Mouse (Mus musculus): ENCODE results near the gene Ube2cbp. TPM values are rescaled to one million over a fixed set of nuclear protein-coding genes. Genes with fewer than 3 reads are reported as not detected.

The Ube2cbp gene
- polyA plus RNA-seq, 1 experiment from 2014 or later = 6.4 TPM

GRCm38 (mm10) chr9:86395785-86396184 lies 69.0 kb downstream of the Ube2cbp start:
- no peak overlapping the region for H3K27ac ChIP-seq
- 82% methylated on average over 6 of the region's 6 CpGs for WGBS
- H3K4me1 ChIP-seq = no peaks in the 10 kb centered on the region
- H3K9me3 ChIP-seq (replicated peaks) = no peaks in the 10 kb centered on the region
- no peak for ATAC-seq (ENCODE audit: low FRiP score)
- no peak overlapping the region for H3K9ac ChIP-seq
- H3K36me3 ChIP-seq = no peaks in the 10 kb centered on the region
- no peak overlapping the region for H3K4me3 ChIP-seq
- no peak overlapping the region for H3K4me2 ChIP-seq (replicated peaks)
- H3K27me3 ChIP-seq = no peaks in the 10 kb centered on the region

- no peaks in the 10 kb centered on the region for H3K9me3 ChIP-seq (replicated peaks)
These were observed 69.7 kb downstream of the Ube2cbp start for GRCm38 (mm10) chr9:86395012-86395411.

GRCm38 (mm10) chr9:86393586-86394272 lies 71.0 kb downstream of the Ube2cbp start:
- WGBS = 72% methylated on average over 8 of the region's 8 CpGs
- no peak for ATAC-seq (ENCODE audit: low FRiP score)
- Histone ChIP-seq H3K4me3 (no peak overlapping the region), H3K27ac (no peak overlapping the region), H3K36me3 (no peaks in the 10 kb centered on the region), H3K4me1 (no peaks in the 10 kb centered on the region), H3K9ac (no peak overlapping the region), H3K9me3 (replicated peaks) (no peaks in the 10 kb centered on the region), H3K4me2 (replicated peaks) (no peak overlapping the region), H3K27me3 (no peaks in the 10 kb centered on the region)

More at GRCm38 (mm10) chr9:86395012-86395411, 69.7 kb downstream of the Ube2cbp start:
- WGBS = 96% methylated on average over 1 of the region's 1 CpGs
- Histone ChIP-seq H3K9ac (no peak overlapping the region), H3K4me2 (replicated peaks) (no peak overlapping the region), H3K36me3 (no peaks in the 10 kb centered on the region), H3K4me1 (no peaks in the 10 kb centered on the region), H3K4me3 (no peak overlapping the region), H3K27me3 (no peaks in the 10 kb centered on the region), H3K27ac (no peak overlapping the region)
- ATAC-seq (ENCODE audit: low FRiP score) = no peak

GRCm38 (mm10) chr9:86391467-86391866 lies 73.3 kb downstream of the Ube2cbp start:
- H3K27ac ChIP-seq = no peak overlapping the region
- no peak overlapping the region for H3K4me3 ChIP-seq
- no peak for ATAC-seq (ENCODE audit: low FRiP score)
- no peaks in the 10 kb centered on the region for H3K36me3 ChIP-seq
- no peak overlapping the region for H3K4me2 ChIP-seq (replicated peaks)
- H3K27me3 ChIP-seq = no peaks in the 10 kb centered on the region
- no peak overlapping the region for H3K9ac ChIP-seq
- H3K4me1 ChIP-seq = no peaks in the 10 kb centered on the region
- H3K9me3 ChIP-seq (replicated peaks) = no peaks in the 10 kb centered on the region

GRCm38 (mm10) chr9:86390713-86391112 lies 74.0 kb downstream of the Ube2cbp start:
- no peak overlapping the region for H3K9ac ChIP-seq
- H3K4me3 ChIP-seq = no peak overlapping the region
- H3K4me2 ChIP-seq (replicated peaks) = no peak overlapping the region
- H3K9me3 ChIP-seq (replicated peaks) = no peaks in the 10 kb centered on the region
- no peaks in the 10 kb centered on the region for H3K36me3 ChIP-seq
- 73% methylated on average over 2 of the region's 2 CpGs for WGBS
- no peaks in the 10 kb centered on the region for H3K27me3 ChIP-seq
- ATAC-seq (ENCODE audit: low FRiP score) = no peak
- H3K4me1 ChIP-seq = no peaks in the 10 kb centered on the region
- H3K27ac ChIP-seq = no peak overlapping the region

GRCm38 (mm10) chr9:86388538-86388937 lies 76.2 kb downstream of the Ube2cbp start:
- H3K4me2 ChIP-seq (replicated peaks) = no peak overlapping the region
- ATAC-seq (ENCODE audit: low FRiP score) = no peak
- H3K4me1 ChIP-seq = no peaks in the 10 kb centered on the region
- H3K36me3 ChIP-seq = no peaks in the 10 kb centered on the region
- no peak overlapping the region for H3K4me3 ChIP-seq
- H3K9me3 ChIP-seq (replicated peaks) = no peaks in the 10 kb centered on the region
- H3K27me3 ChIP-seq = no peaks in the 10 kb centered on the region
- 69% methylated on average over 4 of the region's 4 CpGs for WGBS
- H3K9ac ChIP-seq = no peak overlapping the region
- no peak overlapping the region for H3K27ac ChIP-seq

GRCm38 (mm10) chr9:86376923-86377322 lies 87.8 kb downstream of the Ube2cbp start:
- ATAC-seq (ENCODE audit: low FRiP score) = no peak
- no peaks in the 10 kb centered on the region for H3K27me3 ChIP-seq
- 64% methylated on average over 2 of the region's 2 CpGs for WGBS
- no peak overlapping the region for H3K4me3 ChIP-seq
- H3K9ac ChIP-seq = no peak overlapping the region
- no peak overlapping the region for H3K27ac ChIP-seq
- H3K4me1 ChIP-seq = no peaks in the 10 kb centered on the region
- H3K36me3 ChIP-seq = no peaks in the 10 kb centered on the region
- H3K9me3 ChIP-seq (replicated peaks) = no peaks in the 10 kb centered on the region
- no peak overlapping the region for H3K4me2 ChIP-seq (replicated peaks)

- no peaks in the 10 kb centered on the region for H3K9me3 ChIP-seq (replicated peaks)
- H3K9ac ChIP-seq = no peak overlapping the region
- H3K36me3 ChIP-seq = no peaks in the 10 kb centered on the region
- no peaks in the 10 kb centered on the region for H3K4me1 ChIP-seq
- 53% methylated on average over 12 of the region's 12 CpGs for WGBS
- H3K4me2 ChIP-seq (replicated peaks) = no peak overlapping the region
- H3K27me3 ChIP-seq = no peaks in the 10 kb centered on the region
- no peak for ATAC-seq (ENCODE audit: low FRiP score)
- H3K27ac ChIP-seq = no peak overlapping the region
- no peak overlapping the region for H3K4me3 ChIP-seq
These were observed 91.8 kb downstream of the Ube2cbp start for GRCm38 (mm10) chr9:86372783-86373567.

- Histone ChIP-seq H3K36me3 (no peaks in the 10 kb centered on the region), H3K27me3 (no peaks in the 10 kb centered on the region), H3K4me3 (no peak overlapping the region), H3K4me2 (replicated peaks) (no peak overlapping the region), H3K4me1 (no peaks in the 10 kb centered on the region), H3K9me3 (replicated peaks) (no peaks in the 10 kb centered on the region), H3K27ac (no peak overlapping the region), H3K9ac (no peak overlapping the region)
- 84% methylated on average over 4 of the region's 4 CpGs for WGBS
- no peak for ATAC-seq (ENCODE audit: low FRiP score)
These were observed 95.5 kb downstream of the Ube2cbp start for GRCm38 (mm10) chr9:86369208-86369607.

- ATAC-seq (ENCODE audit: low FRiP score) = no peak
- no peak overlapping the region for H3K9ac ChIP-seq
- 72% methylated on average over 9 of the region's 9 CpGs for WGBS
- H3K9me3 ChIP-seq (replicated peaks) = no peaks in the 10 kb centered on the region
- H3K27me3 ChIP-seq = no peaks in the 10 kb centered on the region
- H3K27ac ChIP-seq = no peak overlapping the region
- H3K4me2 ChIP-seq (replicated peaks) = no peak overlapping the region
- H3K4me1 ChIP-seq = no peaks in the 10 kb centered on the region
- no peaks in the 10 kb centered on the region for H3K36me3 ChIP-seq
- no peak overlapping the region for H3K4me3 ChIP-seq
These were observed 104.2 kb downstream of the Ube2cbp start for GRCm38 (mm10) chr9:86360536-86360935.

GRCm38 (mm10) chr9:86355851-86356250 lies 108.9 kb downstream of the Ube2cbp start:
- ATAC-seq (ENCODE audit: low FRiP score) = no peak

GRCm38 (mm10) chr9:86351491-86351890 lies 113.3 kb downstream of the Ube2cbp start:
- no peaks in the 10 kb centered on the region for H3K4me1 ChIP-seq
- no peak overlapping the region for H3K9ac ChIP-seq
- no peaks in the 10 kb centered on the region for H3K27me3 ChIP-seq
- no peaks in the 10 kb centered on the region for H3K36me3 ChIP-seq
- no peak overlapping the region for H3K27ac ChIP-seq
- H3K4me3 ChIP-seq = no peak overlapping the region
- no peaks in the 10 kb centered on the region; the same call in 1 of the 2 replicates for H3K9me3 ChIP-seq (replicated peaks)
- no peak overlapping the region for H3K4me2 ChIP-seq (replicated peaks)
- no peak for ATAC-seq (ENCODE audit: low FRiP score)
- 78% methylated on average over 3 of the region's 3 CpGs for WGBS

More at GRCm38 (mm10) chr9:86355851-86356250, 108.9 kb downstream of the Ube2cbp start:
- H3K36me3 ChIP-seq = no peaks in the 10 kb centered on the region
- H3K4me1 ChIP-seq = no peaks in the 10 kb centered on the region
- H3K4me2 ChIP-seq (replicated peaks) = no peak overlapping the region
- H3K27ac ChIP-seq = no peak overlapping the region
- H3K9ac ChIP-seq = no peak overlapping the region
- H3K9me3 ChIP-seq (replicated peaks) = no peaks in the 10 kb centered on the region
- 91% methylated on average over 3 of the region's 3 CpGs for WGBS
- H3K27me3 ChIP-seq = no peaks in the 10 kb centered on the region
- H3K4me3 ChIP-seq = no peak overlapping the region

- Histone ChIP-seq H3K27ac (no peak overlapping the region), H3K9ac (no peak overlapping the region), H3K9me3 (replicated peaks) (no peaks in the 10 kb centered on the region), H3K4me1 (no peaks in the 10 kb centered on the region), H3K36me3 (no peaks in the 10 kb centered on the region), H3K27me3 (no peaks in the 10 kb centered on the region), H3K4me3 (no peak overlapping the region), H3K4me2 (replicated peaks) (no peak overlapping the region)
- ATAC-seq (ENCODE audit: low FRiP score) = no peak
- WGBS = 92% methylated on average over 2 of the region's 2 CpGs
These were observed 128.0 kb downstream of the Ube2cbp start for GRCm38 (mm10) chr9:86336792-86337191.
